Mouse (Mus musculus) E14TG2a.4 (cell line): ENCODE data around the gene Fam219b.

Experiments
- CTCF ChIP-seq: conservative IDR thresholded peaks from 2 replicates; pipeline ENCODE4 v1.5.1; 2014; ENCODE audit warnings: low read length
- NANOG ChIP-seq: IDR thresholded peaks from 2 replicates; pipeline ENCODE4 v1.6.1; 2014; ENCODE audit warnings: borderline replicate concordance, low read length, mixed read lengths

- TF ChIP-seq NANOG, result no peak
- TF ChIP-seq CTCF, result no peak
Observed at GRCm38 (mm10) chr9:57568500-57568899, 31.2 kb downstream of the Fam219b start.
